Mouse (Mus musculus): ENCODE data around the gene Tmem205. TPM values are rescaled to one million over a fixed set of nuclear protein-coding genes. Genes with fewer than 3 reads are reported as not detected.

Tmem205 gene
- total RNA-seq, 2 experiments from 2014 or later = 28.0 to 33.5 TPM

GRCm38 (mm10) chr9:21923490-21924098 lies 3.8 kb downstream of the Tmem205 start:
- DNase-seq (ENCODE audit: low spot score in 2 of 2) = no peak
- intact Hi-C loops (cut with DNase I) = no loop called here

- DNase-seq (ENCODE audit: low spot score in 2 of 2) = no peak
- intact Hi-C loops (cut with DNase I) = no loop called here
Measured at GRCm38 (mm10) chr9:21923036-21923435, 4.3 kb downstream of the Tmem205 start.

- peak in 1 of 2 experiments; percentile 55 for DNase-seq (ENCODE audit: low spot score in 2 of 2)
- intact Hi-C loops (cut with DNase I) = no loop called here
Measured at GRCm38 (mm10) chr9:21918692-21919384, 8.5 kb downstream of the Tmem205 start.

GRCm38 (mm10) chr9:21918035-21918592 lies 9.2 kb downstream of the Tmem205 start, which contains the start of gene Rab3d:
Gene Rab3d (minus strand): TSS chr9:21918192.
- peak; percentile 91 for DNase-seq (ENCODE audit: low spot score in 2 of 2)
- intact Hi-C loops (cut with DNase I) = no loop called here

GRCm38 (mm10) chr9:21917493-21918034 lies 9.8 kb downstream of the Tmem205 start:
- intact Hi-C loops (cut with DNase I) = no loop called here
- peak; percentile 73 to 78 for DNase-seq (ENCODE audit: low spot score in 2 of 2)

GRCm38 (mm10) chr9:21916851-21917492 lies 10.4 kb downstream of the Tmem205 start:
- no peak for DNase-seq (ENCODE audit: low spot score in 2 of 2)

GRCm38 (mm10) chr9:21909474-21910223 lies 17.7 kb downstream of the Tmem205 start:
- no peak for DNase-seq (ENCODE audit: low spot score in 2 of 2)
- intact Hi-C loops (cut with DNase I) = no loop called here

More at GRCm38 (mm10) chr9:21916851-21917492, 10.4 kb downstream of the Tmem205 start:
- intact Hi-C loops (cut with DNase I) = no loop called here

GRCm38 (mm10) chr9:21908216-21908615 lies 19.1 kb downstream of the Tmem205 start:
- DNase-seq (ENCODE audit: low spot score in 2 of 2) = no peak
- intact Hi-C loops (cut with DNase I) = no loop called here

GRCm38 (mm10) chr9:21904031-21904430 lies 23.3 kb downstream of the Tmem205 start:
- no peak for DNase-seq (ENCODE audit: low spot score in 2 of 2)
- intact Hi-C loops (cut with DNase I) = no loop called here

GRCm38 (mm10) chr9:21901223-21901820 lies 26.0 kb downstream of the Tmem205 start:
- intact Hi-C loops (cut with DNase I) = no loop called here
- DNase-seq (ENCODE audit: low spot score in 2 of 2) = peak; percentile 77 to 84

GRCm38 (mm10) chr9:21889229-21889628 lies 38.1 kb downstream of the Tmem205 start:
- no peak for DNase-seq (ENCODE audit: low spot score in 2 of 2)
- intact Hi-C loops (cut with DNase I) = no loop called here

GRCm38 (mm10) chr9:21876601-21877000 lies 50.8 kb downstream of the Tmem205 start:
- no peak for DNase-seq (ENCODE audit: low spot score in 2 of 2)
- intact Hi-C loops (cut with DNase I) = loop anchor here (10.0 kb wide), 1 partner anchor 272 kb away; no protein-coding TSS in a partner anchor

GRCm38 (mm10) chr9:21872204-21872603 lies 55.2 kb downstream of the Tmem205 start:
- no peak for DNase-seq (ENCODE audit: low spot score in 2 of 2)
- intact Hi-C loops (cut with DNase I) = loop anchor here (10.0 kb wide), 1 partner anchor 267 kb away; no protein-coding TSS in a partner anchor

Other genes starting within 250 kb of the Tmem205 start
- gene Ldlr, start 204.1 kb downstream of the Tmem205 start, total RNA-seq (2021) = 10 to 100 TPM; 13.5 to 16.7 TPM
- gene Spc24, start 167.3 kb downstream of the Tmem205 start, total RNA-seq (2021) = 1 to 10 TPM; 2.6 to 2.7 TPM
- 1 to 10 TPM; 7.4 to 7.6 TPM for gene Kank2, start 128.8 kb downstream of the Tmem205 start, total RNA-seq (2021)
- not detected for gene Angptl8, start 92.0 kb downstream of the Tmem205 start, total RNA-seq (2021)
- 10 to 100 TPM; 18.5 to 22.6 TPM for gene Dock6, start 74.9 kb downstream of the Tmem205 start, total RNA-seq (2021)
- 10 to 100 TPM; 17.5 to 24.8 TPM for gene Rab3d, start 9.4 kb downstream of the Tmem205 start, total RNA-seq (2021)
- 10 to 100 TPM; 12.5 to 14.7 TPM for gene Ccdc159, start 85 bp downstream of the Tmem205 start, total RNA-seq (2021)
- 100 to 1,000 TPM; 262 to 263 TPM for gene Plppr2, start 9.5 kb upstream of the Tmem205 start, total RNA-seq (2021)
- gene Swsap1, start 28.2 kb upstream of the Tmem205 start, total RNA-seq (2021) = 10 to 100 TPM; 14.4 to 15.0 TPM
- 1 to 10 TPM; 1.4 to 3.4 TPM for gene Epor, start 36.0 kb upstream of the Tmem205 start, total RNA-seq (2021)
- gene Rgl3, start 61.9 kb upstream of the Tmem205 start, total RNA-seq (2021) = 1 to 10 TPM; 1.7 to 2.4 TPM
- gene Ccdc151, start 75.1 kb upstream of the Tmem205 start, total RNA-seq (2021) = 1 to 10 TPM; 7.3 to 7.7 TPM
- 100 to 1,000 TPM in 1 of 2 experiments, 10 to 100 TPM in 1; 98.9 to 102 TPM for gene Prkcsh, start 75.2 kb upstream of the Tmem205 start, total RNA-seq (2021)
- 100 to 1,000 TPM; 155 to 168 TPM for gene Elavl3, start 124.5 kb upstream of the Tmem205 start, total RNA-seq (2021)
- gene Gm49318, start 143.7 kb upstream of the Tmem205 start, total RNA-seq (2021) = 1 to 10 TPM; 1.4 to 3.7 TPM
- 10 to 100 TPM; 19.0 to 21.6 TPM for gene Zfp653, start 143.8 kb upstream of the Tmem205 start, total RNA-seq (2021)
- gene Ecsit, start 157.9 kb upstream of the Tmem205 start, total RNA-seq (2021) = 10 to 100 TPM; 41.5 to 43.2 TPM
- under 1 TPM; 0.88 to 0.93 TPM for gene Cnn1, start 171.7 kb upstream of the Tmem205 start, total RNA-seq (2021)
- gene Elof1, start 189.6 kb upstream of the Tmem205 start, total RNA-seq (2021) = 10 to 100 TPM; 62.0 to 64.2 TPM
- gene Acp5, start 208.2 kb upstream of the Tmem205 start, total RNA-seq (2021) = under 1 TPM; 0.40 to 0.53 TPM
- 10 to 100 TPM; 33.1 to 51.9 TPM for gene Pigyl, start 229.3 kb upstream of the Tmem205 start, total RNA-seq (2021)

Data from left cerebral cortex, postnatal 14 days (tissue).